Mouse (Mus musculus) stomach, embryonic 15.5 days (tissue): ENCODE measurements around the gene Rab24. TPM values are rescaled to one million over a fixed set of nuclear protein-coding genes. Genes with fewer than 3 reads are reported as not detected.

Experiments used
- ATAC-seq: fragments of 200-750 bp; cut with Nextera tagmentation; 2 replicates; pipeline ENCODE4 v1.8.0; 2017; ENCODE audit warnings: low read depth, moderate number of reproducible peaks, moderate TSS enrichment; ENCODE audit not compliant: insufficient read depth, low FRiP score
- H3K27ac ChIP-seq: fragments of 300-500 bp; sonication (generic); 2 replicates; pipeline ENCODE4 v1.5.1; 2015; ENCODE audit warnings: mild to moderate bottlenecking, inconsistent platforms
- H3K27me3 ChIP-seq: fragments of 300-500 bp; sonication (generic); replicated peaks from 2 replicates; pipeline ENCODE4 v1.6.1; 2015; ENCODE audit warnings: inconsistent platforms
- H3K36me3 ChIP-seq: fragments of 300-500 bp; sonication (generic); 2 replicates; pipeline ENCODE4 v1.6.1; 2015; ENCODE audit warnings: inconsistent platforms
- H3K4me1 ChIP-seq: fragments of 300-500 bp; sonication (generic); 2 replicates; pipeline ENCODE4 v1.6.1; 2015; ENCODE audit warnings: inconsistent platforms
- H3K4me2 ChIP-seq: fragments of 300-500 bp; sonication (generic); 2 replicates; pipeline ENCODE4 v1.6.1; 2015; ENCODE audit warnings: mild to moderate bottlenecking, inconsistent platforms
- H3K4me3 ChIP-seq: fragments of 300-500 bp; sonication (generic); replicated peaks from 2 replicates; pipeline ENCODE4 v1.5.1; 2015; ENCODE audit warnings: inconsistent platforms
- H3K9ac ChIP-seq: fragments of 300-500 bp; sonication (generic); 2 replicates; pipeline ENCODE4 v1.6.1; 2015; ENCODE audit warnings: inconsistent platforms
- H3K9me3 ChIP-seq: fragments of 300-500 bp; sonication (generic); 2 replicates; pipeline ENCODE4 v1.6.1; 2016; ENCODE audit warnings: inconsistent platforms
- WGBS: fragments of 180-500 bp; shearing (Covaris S2); methylation state at CpG from one replicate; pipeline ENCODE4 v1.1.7; 2015; 5-methylcytosine and 5-hydroxymethylcytosine counted together
- polyA plus RNA-seq: library from polyadenylated mRNA; unstranded; fragments of >200 nt; fragmentation: Nextera tagmentation; extraction: Ambion mirVana; gene quantifications from 2 replicates; pipeline ENCODE4 v1.2.1, GENCODE M21; 2015

Rab24 gene
- polyA plus RNA-seq, 1 experiment from 2014 or later = 93.2 TPM

DNA sequence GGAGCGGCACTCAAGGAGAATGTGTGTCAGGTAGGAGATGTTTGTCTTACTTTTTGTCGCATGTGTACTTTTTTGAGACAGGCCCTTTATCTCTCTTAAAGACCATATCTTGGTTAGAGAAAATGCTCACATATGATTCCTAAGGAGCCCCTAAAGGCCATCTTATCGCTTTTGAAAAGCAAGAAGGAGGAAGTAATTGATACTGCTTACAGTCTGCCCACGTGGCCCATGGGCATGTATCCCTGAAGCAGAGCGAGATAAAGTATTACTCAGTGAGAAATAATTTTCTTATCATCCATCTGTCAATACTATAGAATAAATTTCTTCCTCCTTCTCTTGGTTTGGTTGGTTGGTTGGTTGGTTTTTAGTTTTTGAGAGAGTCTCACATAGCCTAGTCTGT is 44.1 kb downstream of the Rab24 start:
- Histone ChIP-seq H3K4me1 (no peaks in the 10 kb centered on the region), H3K4me3 (no peak overlapping the region), H3K27ac (no peak overlapping the region), H3K36me3 (peaks cover 34% of the 10 kb centered on the region), H3K4me2 (no peak overlapping the region), H3K9ac (no peak overlapping the region), H3K9me3 (no peaks in the 10 kb centered on the region), H3K27me3 (no peaks in the 10 kb centered on the region)
- no peak for ATAC-seq
- 81% methylated on average over 5 of the region's 5 CpGs for WGBS

GRCm38 (mm10) chr13:55277203-55277602 is 44.5 kb downstream of the Rab24 start:
- ATAC-seq = no peak
- Histone ChIP-seq H3K4me1 (no peaks in the 10 kb centered on the region), H3K4me3 (no peak overlapping the region), H3K27me3 (no peaks in the 10 kb centered on the region), H3K9ac (no peak overlapping the region), H3K27ac (no peak overlapping the region), H3K36me3 (peaks cover 31% of the 10 kb centered on the region), H3K9me3 (no peaks in the 10 kb centered on the region), H3K4me2 (no peak overlapping the region)
- 91% methylated on average over 5 of the region's 5 CpGs for WGBS

Other genes with a start within 250 kb of the Rab24 start
- 21.4 and 29.4 TPM in 2 replicates for gene Uimc1, start 221.6 kb downstream of the Rab24 start, polyA plus RNA-seq
- gene Zfp346, start 216.6 kb downstream of the Rab24 start, polyA plus RNA-seq = 13.8 and 17.6 TPM in 2 replicates
- gene Gm17617, start 188.4 kb downstream of the Rab24 start, polyA plus RNA-seq = not detected in 2 replicates
- 7.6 and 8.4 TPM in 2 replicates for gene Fgfr4, start 169.3 kb downstream of the Rab24 start, polyA plus RNA-seq
- 57.0 and 61.1 TPM in 2 replicates for gene Nsd1, start 112.2 kb downstream of the Rab24 start, polyA plus RNA-seq
- 447 and 473 TPM in 2 replicates for gene Prelid1, start 1.4 kb downstream of the Rab24 start, polyA plus RNA-seq
- 29.2 and 32.1 TPM in 2 replicates for gene Mxd3, start 7.9 kb upstream of the Rab24 start, polyA plus RNA-seq
- gene Lman2, start 40.8 kb upstream of the Rab24 start, polyA plus RNA-seq = 114 and 127 TPM in 2 replicates
- gene Rgs14, start 47.8 kb upstream of the Rab24 start, polyA plus RNA-seq = 1.3 and 1.5 TPM in 2 replicates
- gene Slc34a1, start 76.2 kb upstream of the Rab24 start, polyA plus RNA-seq = 0.06 and 0.17 TPM in 2 replicates
- not detected in 2 replicates for gene Pfn3, start 93.3 kb upstream of the Rab24 start, polyA plus RNA-seq
- gene F12, start 104.8 kb upstream of the Rab24 start, polyA plus RNA-seq = 2.5 and 6.8 TPM in 2 replicates
- 39.1 and 40.7 TPM in 2 replicates for gene Grk6, start 123.1 kb upstream of the Rab24 start, polyA plus RNA-seq
- 0.72 and 0.85 TPM in 2 replicates for gene Prr7, start 142.3 kb upstream of the Rab24 start, polyA plus RNA-seq
- gene Dbn1, start 166.2 kb upstream of the Rab24 start, polyA plus RNA-seq = 110 and 115 TPM in 2 replicates
- 198 and 218 TPM in 2 replicates for gene Pdlim7, start 191.7 kb upstream of the Rab24 start, polyA plus RNA-seq
- 4.3 and 5.3 TPM in 2 replicates for gene Dok3, start 207.3 kb upstream of the Rab24 start, polyA plus RNA-seq
- 52.7 and 54.5 TPM in 2 replicates for gene Ddx41, start 214.7 kb upstream of the Rab24 start, polyA plus RNA-seq
- 29.1 and 32.1 TPM in 2 replicates for gene Fam193b, start 249.2 kb upstream of the Rab24 start, polyA plus RNA-seq